Comparison of ENCODE assay signal across 8 mouse cellular contexts in genomic region chr11:63128784-63129183, GRCm38 (mm10). TPM values are rescaled to one million over a fixed set of nuclear protein-coding genes. Genes with fewer than 3 reads are reported as not detected.
A peak's percentile ranks its signal among the peaks of the same experiment; 100 is the strongest.
DNase-seq lines count a peak whose midpoint lies in the region; ATAC-seq and TF ChIP-seq lines count a peak whose summit lies in the region.

Gene Pmp22, plus strand, starts transcription at chr11:63128982.

- H3K27ac ChIP-seq in midbrain, embryonic 16.5 days (ENCODE audit: low read length): no peak within 1 kb of the TSS

- H3K36me3 ChIP-seq in midbrain, embryonic 16.5 days (ENCODE audit: control insufficient read depth, insufficient read depth, low read length): no peaks in the 10 kb centered on the region

- no peak within 1 kb of the TSS for H3K9ac ChIP-seq in midbrain, embryonic 16.5 days (ENCODE audit: low read depth, low read length)

- peaks cover 41% of the 10 kb centered on the region for H3K27me3 ChIP-seq in midbrain, embryonic 16.5 days (ENCODE audit: control insufficient read depth, insufficient read depth, low read depth, low read length)

- H3K4me2 ChIP-seq in midbrain, embryonic 16.5 days (ENCODE audit: low read length): no peak within 1 kb of the TSS

- TF ChIP-seq POLR2A in brain, embryonic 14.5 days (IDR thresholded peaks at IDR 0.05; ENCODE audit: borderline replicate concordance, extremely low read depth, insufficient read depth, insufficient read length, poor library complexity, severe bottlenecking): no peak

- WGBS in midbrain, embryonic 16.5 days: 76% methylated on average over 2 of the region's 2 CpGs

- H3K4me1 ChIP-seq in midbrain, embryonic 16.5 days (ENCODE audit: control insufficient read depth, insufficient read depth, low read length): peaks cover 21% of the 10 kb centered on the region

- DNase-seq in kidney, postnatal 10 days: peak; percentile 35
- no peak for DNase-seq in kidney, postnatal 4 days
- no peak for DNase-seq in brain, embryonic 14.5 days (ENCODE audit: low read depth)
- peak; percentile 79 for DNase-seq in heart, adult 8-10 months (ENCODE audit: low spot score)
- no peak for DNase-seq in layer of hippocampus, postnatal 25 days (ENCODE audit: extremely low spot score in 1 of 2, low spot score in 1 of 2)
- no peak for DNase-seq in right cerebral cortex, postnatal 14 days
- DNase-seq in embryo, embryonic 9.5 days (ENCODE audit: extremely low spot score): no peak

- H3K4me3 ChIP-seq in midbrain, embryonic 16.5 days (ENCODE audit: low read depth, low read length): no peak within 1 kb of the TSS

- H3K9me3 ChIP-seq in midbrain, embryonic 16.5 days (replicated peaks; ENCODE audit: control insufficient read depth, low read length, poor library complexity, severe bottlenecking): no peaks in the 10 kb centered on the region

- ATAC-seq in midbrain, embryonic 16.5 days: no peak

- TF ChIP-seq CTCF in brain, embryonic 14.5 days (IDR thresholded peaks at IDR 0.05; ENCODE audit: borderline replicate concordance, extremely low read depth, insufficient read depth, insufficient read length): no peak

RNA-seq across cellular contexts. Expression of gene Pmp22, which starts in this region (rescaled TPM):
- polyA plus RNA-seq in brain, embryonic 14.5 days (2012; rRNA removed): 7.3 and 21.8 TPM in 2 replicates
- 10 to 100 TPM; 31.6 to 43.0 (median 38.9) TPM for total RNA-seq in heart, adult 8-10 months (2022)
- 10 to 100 TPM; 21.8 to 23.6 TPM for total RNA-seq in layer of hippocampus, postnatal 25 days (2021)
- polyA plus RNA-seq in midbrain, embryonic 16.5 days (2015; fragmentation: Nextera tagmentation; extraction: Ambion mirVana): 22.6 and 23.6 TPM in 2 replicates

Comparison
In these comparisons a context has a peak if more than half of its experiments do, and no peak if none do; other contexts are left out.
1. DNase-seq: peak in kidney, postnatal 10 days (single experiment) and heart, adult 8-10 months (single experiment); none in kidney, postnatal 4 days (0 of 2), brain, embryonic 14.5 days (single experiment), layer of hippocampus, postnatal 25 days (0 of 2), right cerebral cortex, postnatal 14 days (single experiment) and embryo, embryonic 9.5 days (single experiment).